Mouse (Mus musculus) testis, adult 2 months (tissue): ENCODE data around the gene Ttyh2. TPM values are rescaled to one million over a fixed set of nuclear protein-coding genes. Genes with fewer than 3 reads are reported as not detected.
A peak's percentile ranks its signal among the peaks of the same experiment; 100 is the strongest.

Experiments used
- H3K27ac ChIP-seq: fragments of 200-500 bp; 2 replicates; pipeline ENCODE4 v1.5.1; 2012; ENCODE audit warnings: low read depth, low read length; ENCODE audit not compliant: control insufficient read depth, insufficient read depth
- H3K27me3 ChIP-seq: fragments of 200-500 bp; 2 replicates; pipeline ENCODE4 v1.6.1; 2012; ENCODE audit warnings: mild to moderate bottlenecking, low read length, moderate library complexity; ENCODE audit not compliant: control insufficient read depth, insufficient read depth
- H3K36me3 ChIP-seq: fragments of 200-500 bp; 2 replicates; pipeline ENCODE4 v1.6.1; 2012; ENCODE audit warnings: mild to moderate bottlenecking, low read length; ENCODE audit not compliant: control insufficient read depth, insufficient read depth
- H3K4me1 ChIP-seq: fragments of 200-500 bp; 2 replicates; pipeline ENCODE4 v1.6.1; 2012; ENCODE audit warnings: low read length; ENCODE audit not compliant: control insufficient read depth, insufficient read depth
- H3K4me3 ChIP-seq: fragments of 200-500 bp; 2 replicates; pipeline ENCODE4 v1.5.1; 2012; ENCODE audit warnings: low read depth, mild to moderate bottlenecking, low read length, moderate library complexity, mixed read lengths; ENCODE audit not compliant: control insufficient read depth
- CTCF ChIP-seq: fragments of 200-500 bp; IDR thresholded peaks from 2 replicates; pipeline ENCODE4 v1.5.1; 2012; ENCODE audit warnings: low read depth, mild to moderate bottlenecking, inconsistent platforms, low read length, moderate library complexity; ENCODE audit not compliant: control insufficient read depth, insufficient read depth, insufficient replicate concordance
- POLR2A ChIP-seq: fragments of 200-500 bp; IDR thresholded peaks from 2 replicates; pipeline ENCODE4 v1.6.1; 2012; ENCODE audit warnings: low read depth, mild to moderate bottlenecking, inconsistent platforms, low read length, moderate library complexity; ENCODE audit not compliant: control insufficient read depth
- polyA plus RNA-seq: library from polyadenylated mRNA; depleted of rRNA; stranded (reverse); fragments of >200 nt; gene quantifications from 2 replicates; pipeline ENCODE4 v1.2.3, GENCODE M21; 2012

Gene Ttyh2
- polyA plus RNA-seq, 1 experiment, result 15.2 TPM

DNA sequence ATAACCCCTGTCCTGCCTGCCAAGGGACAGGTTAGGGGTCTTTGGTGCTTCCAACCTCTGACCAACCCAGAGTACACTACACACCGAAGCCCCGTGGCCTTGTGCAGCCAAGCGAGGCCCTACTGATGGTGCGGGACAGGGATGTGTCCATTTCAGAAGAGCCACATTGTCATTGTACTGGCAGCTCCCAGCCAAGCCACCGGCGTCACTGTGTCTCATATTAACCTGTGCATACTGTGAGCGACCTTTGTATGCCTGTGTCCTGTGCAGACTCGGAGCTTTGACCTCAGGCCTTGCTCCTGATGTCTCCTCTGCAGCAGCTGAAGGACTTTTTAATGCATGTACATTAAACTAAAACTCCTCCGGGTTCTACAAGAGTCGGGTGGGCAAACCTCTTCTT, 45.3 kb downstream of the Ttyh2 start:
- no peak for TF ChIP-seq CTCF
- no peak for TF ChIP-seq POLR2A
- Histone ChIP-seq H3K4me3 (no peak overlapping the region), H3K36me3 (no peaks in the 10 kb centered on the region), H3K27ac (no peak overlapping the region), H3K27me3 (no peaks in the 10 kb centered on the region), H3K4me1 (no peaks in the 10 kb centered on the region)

GRCm38 (mm10) chr11:114722438-114722837, 47.2 kb downstream of the Ttyh2 start:
- no peak for TF ChIP-seq CTCF
- TF ChIP-seq POLR2A, result no peak
- Histone ChIP-seq H3K4me3 (no peak overlapping the region), H3K4me1 (peaks cover 6% of the 10 kb centered on the region), H3K36me3 (no peaks in the 10 kb centered on the region), H3K27ac (no peak overlapping the region), H3K27me3 (no peaks in the 10 kb centered on the region)

GRCm38 (mm10) chr11:114723030-114723429, 47.8 kb downstream of the Ttyh2 start:
- TF ChIP-seq POLR2A, result no peak
- no peak for TF ChIP-seq CTCF
- no peaks in the 10 kb centered on the region for H3K36me3 ChIP-seq
- H3K4me1 ChIP-seq, result peaks cover 10% of the 10 kb centered on the region
- no peak overlapping the region for H3K4me3 ChIP-seq
- no peak overlapping the region for H3K27ac ChIP-seq
- no peaks in the 10 kb centered on the region for H3K27me3 ChIP-seq

- no peaks in the 10 kb centered on the region for H3K27me3 ChIP-seq
- H3K4me1 ChIP-seq, result peaks cover 10% of the 10 kb centered on the region
- no peak for TF ChIP-seq CTCF
- no peak overlapping the region for H3K27ac ChIP-seq
- no peak overlapping the region for H3K4me3 ChIP-seq
- H3K36me3 ChIP-seq, result no peaks in the 10 kb centered on the region
These were observed 49.8 kb downstream of the Ttyh2 start for GRCm38 (mm10) chr11:114724787-114725590.

GRCm38 (mm10) chr11:114726965-114727825, 52.0 kb downstream of the Ttyh2 start, which contains the start of gene Dnaic2:
Dnaic2 (plus strand) TSS chr11:114727408.
- Histone ChIP-seq H3K4me3 (peak within 1 kb of the TSS; percentile 81), H3K27me3 (no peaks in the 10 kb centered on the region), H3K4me1 (peaks cover 10% of the 10 kb centered on the region), H3K27ac (no peak within 1 kb of the TSS), H3K36me3 (no peaks in the 10 kb centered on the region)
- TF ChIP-seq CTCF (no peak), POLR2A (peak; percentile 40; the same call in 1 of the 2 replicates)

DNA sequence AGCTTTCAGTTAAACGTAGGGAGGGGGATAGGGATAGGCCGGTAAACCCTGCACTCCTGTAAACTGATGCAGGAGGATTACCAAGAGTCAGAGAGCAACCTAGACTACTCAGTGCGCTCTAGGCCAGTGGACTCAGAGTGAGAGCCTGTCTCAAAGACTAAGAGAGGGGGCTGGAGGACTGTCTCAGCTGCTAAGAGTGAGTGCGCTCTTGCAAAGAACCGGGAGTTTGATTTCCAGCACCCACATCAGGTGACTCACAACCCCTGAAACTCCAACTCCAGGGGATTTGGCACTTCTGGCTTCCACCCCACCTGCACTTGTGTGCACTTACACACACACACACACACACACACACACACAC, 52.6 kb downstream of the Ttyh2 start:
- peaks cover 12% of the 10 kb centered on the region for H3K4me1 ChIP-seq
- no peak overlapping the region for H3K27ac ChIP-seq
- peak overlapping the region; percentile 81 for H3K4me3 ChIP-seq

DNA sequence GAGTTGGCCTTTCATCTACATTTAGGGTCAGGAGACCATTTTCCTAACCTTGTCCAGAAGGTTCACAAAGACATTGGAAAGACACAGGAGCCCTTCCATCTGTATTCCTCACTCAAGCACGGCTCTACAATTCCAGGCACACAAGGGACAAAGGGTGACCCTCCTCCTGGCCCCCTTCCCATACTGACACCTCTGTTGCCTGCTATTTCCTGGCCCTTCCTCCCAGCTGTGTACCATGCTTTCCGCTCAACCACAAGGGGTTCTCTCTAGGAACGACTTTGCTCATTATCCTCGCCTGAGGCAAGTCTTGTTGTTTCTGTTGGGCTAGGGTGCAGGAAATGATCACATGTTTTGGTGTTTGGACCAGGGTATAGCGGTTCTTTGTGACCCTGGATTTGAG, 53.1 kb downstream of the Ttyh2 start:
- no peak for TF ChIP-seq CTCF
- TF ChIP-seq POLR2A, result no peak
- H3K27ac ChIP-seq, result no peak overlapping the region
- peaks cover 14% of the 10 kb centered on the region for H3K4me1 ChIP-seq
- no peaks in the 10 kb centered on the region for H3K36me3 ChIP-seq
- peak overlapping the region; percentile 81 for H3K4me3 ChIP-seq
- H3K27me3 ChIP-seq, result no peaks in the 10 kb centered on the region

More for the DNA sequence above, 52.6 kb downstream of the Ttyh2 start:
- no peak for TF ChIP-seq POLR2A
- H3K27me3 ChIP-seq, result no peaks in the 10 kb centered on the region
- no peaks in the 10 kb centered on the region for H3K36me3 ChIP-seq
